Mouse (Mus musculus) cerebellum, adult 11-12 months (tissue): Measurements from ENCODE around the gene Zcchc10.
"Not testable (repeated sequence)": the region's sequence is repeated elsewhere in the genome, so short reads cannot be mapped to it uniquely, and the experiment has no call there.

Source experiments
- DNase-seq: peaks from one replicate; pipeline ENCODE4 v3.0.0; 2022

The Zcchc10 gene

GRCm38 (mm10) chr11:53318041-53318440 is 6.4 kb upstream of the Zcchc10 start:
- no peak for DNase-seq

GRCm38 (mm10) chr11:53318568-53318967 is 5.9 kb upstream of the Zcchc10 start:
- not testable (repeated sequence) for DNase-seq

- DNase-seq: not testable (repeated sequence)
These were observed 4.6 kb upstream of the Zcchc10 start for GRCm38 (mm10) chr11:53319867-53320266.

DNA sequence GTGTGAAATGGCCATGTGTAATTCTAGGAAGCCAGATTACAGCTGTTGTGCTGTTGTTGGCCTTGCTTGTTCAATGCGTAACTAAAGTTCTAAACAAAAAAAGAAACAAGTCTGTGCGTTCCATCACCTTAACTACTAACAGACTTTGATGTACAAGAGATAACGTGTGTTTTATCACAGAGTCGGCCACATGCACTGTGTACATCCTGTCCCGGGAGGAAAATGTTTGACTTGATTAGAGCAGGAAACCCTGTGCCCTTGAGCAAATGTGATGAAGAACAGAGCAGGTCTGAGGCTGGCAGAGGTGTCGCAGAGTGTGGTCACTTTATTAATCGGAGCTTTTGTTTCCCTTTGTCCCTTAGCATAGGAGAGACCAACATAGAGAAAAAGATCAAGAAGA is 5.8 kb downstream of the Zcchc10 start:
- no peak for DNase-seq

DNA sequence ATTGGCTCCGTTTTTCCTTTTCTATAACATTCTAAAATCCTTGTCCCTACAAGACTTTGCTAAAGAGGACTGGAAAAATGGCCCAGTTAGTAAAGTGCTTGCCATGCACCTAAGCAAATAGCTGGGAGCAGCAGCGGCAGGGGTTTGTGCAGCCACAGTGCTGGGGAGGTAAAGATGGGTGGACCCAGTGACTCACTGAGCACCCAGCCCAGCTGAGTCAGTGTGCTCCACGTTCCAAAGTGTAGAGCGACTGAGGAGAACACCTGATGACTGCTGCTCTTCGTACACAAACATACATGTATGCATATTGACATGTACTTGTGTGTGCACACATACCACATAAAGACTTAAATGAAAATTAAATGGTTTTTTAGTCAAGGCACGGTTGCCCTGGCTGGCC is 6.6 kb downstream of the Zcchc10 start:
- DNase-seq: no peak

GRCm38 (mm10) chr11:53332076-53332680 is 7.7 kb downstream of the Zcchc10 start:
- DNase-seq: no peak

DNA sequence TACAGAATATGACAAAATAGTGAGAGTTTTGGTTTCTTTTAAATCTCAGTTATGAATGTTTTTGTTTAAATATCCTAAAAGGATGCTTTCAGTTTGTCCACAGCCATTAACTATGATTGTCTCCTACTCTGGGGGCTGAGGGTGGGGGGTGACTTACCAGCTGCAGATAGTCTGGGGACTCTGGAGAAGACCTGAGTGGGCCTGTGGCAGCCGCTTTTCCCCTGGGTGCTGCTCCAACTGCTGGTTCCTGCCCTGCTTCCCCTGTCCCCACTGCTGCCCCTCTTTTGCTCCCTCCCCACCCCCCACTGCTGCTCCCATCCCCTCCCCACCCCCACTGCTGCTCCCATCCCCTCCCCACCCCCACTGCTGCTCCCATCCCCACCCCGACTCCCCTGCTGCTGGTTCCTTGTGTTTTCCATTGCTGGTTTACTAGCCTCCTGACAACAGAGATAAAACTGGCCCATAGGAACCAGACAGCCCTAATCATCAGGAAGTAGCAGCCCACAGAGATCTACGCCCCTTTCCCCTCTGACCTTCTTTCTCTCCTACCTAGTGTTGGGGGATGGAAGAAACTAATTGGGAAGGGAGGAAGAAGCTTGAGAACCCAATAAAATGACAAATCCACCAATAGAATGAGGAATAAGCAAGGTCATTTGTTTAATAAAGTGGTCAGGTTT is 11.2 kb downstream of the Zcchc10 start:
- DNase-seq: no peak

- DNase-seq: no peak
These were observed 11.7 kb downstream of the Zcchc10 start for GRCm38 (mm10) chr11:53336182-53336571.

GRCm38 (mm10) chr11:53336924-53337323 is 12.4 kb downstream of the Zcchc10 start:
- no peak for DNase-seq

DNA sequence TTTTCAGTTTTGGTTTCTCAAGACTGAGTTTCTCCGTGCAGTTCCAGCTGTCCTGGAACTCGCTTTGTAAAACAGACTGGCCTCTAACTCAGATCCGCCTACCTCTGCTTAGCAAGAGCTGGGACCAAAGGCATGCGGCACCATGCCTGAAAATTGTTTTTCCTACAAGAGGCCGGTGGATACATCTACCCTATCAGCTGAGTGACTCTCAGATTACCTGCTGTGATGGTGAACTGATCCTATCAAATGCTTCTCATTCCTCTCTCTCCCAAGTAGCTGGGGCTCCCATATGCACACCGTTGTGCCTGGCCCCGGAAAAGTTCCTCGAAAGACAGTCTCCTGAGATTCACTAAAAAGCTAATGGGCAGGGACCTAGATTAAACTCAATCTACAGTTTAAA is 13.2 kb downstream of the Zcchc10 start:
- DNase-seq: no peak

GRCm38 (mm10) chr11:53341019-53341418 is 16.5 kb downstream of the Zcchc10 start:
- DNase-seq: not testable (repeated sequence)

DNA sequence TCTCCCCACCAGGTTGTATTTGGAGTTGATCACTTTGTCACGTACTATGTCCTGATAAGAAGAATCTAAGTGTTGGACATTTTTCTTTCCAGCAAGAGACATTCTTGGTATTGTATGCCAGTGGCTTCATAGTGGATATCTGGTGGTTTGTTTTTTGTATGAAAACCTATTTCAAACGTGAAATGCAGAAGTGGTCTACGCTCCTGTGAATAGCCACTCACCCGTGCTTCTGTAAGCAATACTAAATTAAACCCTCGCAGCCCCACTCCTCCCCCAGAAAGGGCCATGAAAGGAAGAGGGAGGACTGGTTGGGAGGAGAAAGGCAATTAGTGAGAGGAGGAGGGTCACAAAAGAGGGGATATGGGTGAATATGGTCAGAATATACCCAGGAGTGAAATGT is 18.2 kb downstream of the Zcchc10 start:
- no peak for DNase-seq

GRCm38 (mm10) chr11:53345328-53345727 is 20.8 kb downstream of the Zcchc10 start:
- DNase-seq: no peak

DNA sequence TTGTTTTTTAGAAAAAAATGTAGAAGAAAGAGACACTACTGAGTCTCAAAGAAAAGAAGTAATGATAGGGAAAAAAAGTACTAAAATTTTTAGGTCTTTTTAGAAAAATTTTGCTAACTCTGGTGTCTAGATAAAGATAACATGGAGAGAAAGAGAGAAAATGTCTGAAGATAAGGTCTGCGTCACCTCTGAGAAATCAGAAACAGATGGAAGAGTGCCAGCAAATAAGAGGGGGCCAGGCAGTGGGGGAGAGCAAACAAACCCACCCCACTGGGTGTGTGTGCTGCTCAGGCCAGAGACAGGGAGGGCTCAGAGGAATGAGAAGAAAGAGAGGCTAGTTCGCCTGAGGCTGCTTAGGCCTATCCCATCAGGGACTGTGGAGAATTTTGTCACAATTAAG is 21.3 kb downstream of the Zcchc10 start:
- DNase-seq: no peak

DNA sequence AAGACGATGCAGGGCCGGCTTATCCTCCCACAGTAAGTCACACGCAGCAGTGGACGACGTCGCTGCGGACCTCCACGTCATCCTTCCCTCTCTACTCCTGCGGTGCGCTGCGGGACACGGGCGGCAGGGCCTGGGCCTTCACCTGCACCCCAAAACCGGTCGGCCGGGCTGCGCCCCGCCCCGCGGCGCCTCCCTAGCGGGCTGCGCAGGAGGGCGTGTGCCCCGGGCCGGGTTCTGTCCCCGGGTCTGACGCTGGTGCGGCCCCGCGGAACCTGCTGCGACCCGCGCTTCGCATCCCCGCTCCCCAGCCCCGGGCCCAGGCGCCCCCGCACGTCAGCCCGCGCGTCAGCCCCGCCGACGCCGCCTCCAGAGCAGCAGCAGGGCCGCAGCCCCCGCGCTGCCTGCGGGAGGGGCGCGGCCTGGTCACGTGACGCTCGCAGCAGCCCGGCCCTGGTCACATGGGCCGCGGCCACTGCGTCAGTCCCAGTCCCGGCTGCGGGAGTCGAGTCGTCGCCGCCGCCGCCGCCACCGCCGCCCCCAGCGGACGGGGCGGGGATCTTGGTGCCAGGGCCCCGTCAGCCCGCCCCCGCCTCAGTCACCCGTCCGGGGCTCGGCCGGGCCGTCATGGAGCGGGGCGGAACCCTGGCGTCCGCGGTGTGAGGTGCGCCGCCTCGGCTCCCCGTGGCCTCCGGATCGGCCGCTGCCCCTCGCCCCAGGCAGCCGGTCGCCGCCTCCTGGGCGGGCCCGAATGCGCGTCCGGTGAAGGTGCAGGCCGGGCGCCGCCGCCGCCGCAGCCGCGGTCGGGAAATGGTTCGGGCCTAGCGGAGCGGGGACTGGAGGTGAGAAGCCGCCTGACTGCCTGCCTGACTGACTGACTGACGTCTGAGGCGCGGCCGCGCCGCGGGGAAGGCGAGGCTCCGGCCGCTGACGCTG is 26.1 kb downstream of the Zcchc10 start, which contains the start of gene Aff4:
TSS of gene Aff4 (plus strand) at position 543 of the 933 bp plus-strand sequence.
- DNase-seq: peak; percentile 94

GRCm38 (mm10) chr11:53351224-53351942 is 26.9 kb downstream of the Zcchc10 start:
- peak; percentile 52 for DNase-seq

GRCm38 (mm10) chr11:53351943-53352590 is 27.6 kb downstream of the Zcchc10 start:
- no peak for DNase-seq

DNA sequence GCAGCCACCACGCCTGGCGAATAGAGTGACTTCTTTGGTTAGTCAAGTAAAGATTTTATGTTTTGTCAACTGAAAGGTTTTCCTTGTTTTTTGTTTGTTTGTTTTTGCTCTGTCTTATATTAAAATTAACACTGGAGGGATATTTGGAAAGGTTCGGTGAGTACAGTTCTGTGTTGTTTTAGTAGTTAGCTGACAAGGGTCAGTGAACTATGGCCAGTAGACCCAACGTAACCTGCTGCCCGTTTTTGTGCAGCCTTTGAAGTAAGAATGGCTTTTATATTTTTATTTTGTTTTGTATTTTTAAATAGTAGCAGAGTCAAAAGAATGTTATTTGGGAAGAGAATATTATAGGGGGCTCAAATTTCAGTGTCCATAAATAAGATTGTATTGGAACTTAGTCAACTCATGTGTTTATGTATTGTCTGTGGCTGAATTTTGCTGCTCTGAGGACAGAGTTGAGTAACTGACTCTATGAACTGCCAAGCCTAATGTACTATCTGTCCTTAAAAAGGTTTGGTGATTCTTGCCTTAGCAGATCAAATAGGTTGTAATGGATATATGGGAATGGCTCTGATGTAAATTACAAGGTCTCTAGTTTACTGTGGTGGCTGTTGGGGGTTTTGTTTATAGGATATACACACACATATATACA is 34.2 kb downstream of the Zcchc10 start:
- no peak for DNase-seq

DNA sequence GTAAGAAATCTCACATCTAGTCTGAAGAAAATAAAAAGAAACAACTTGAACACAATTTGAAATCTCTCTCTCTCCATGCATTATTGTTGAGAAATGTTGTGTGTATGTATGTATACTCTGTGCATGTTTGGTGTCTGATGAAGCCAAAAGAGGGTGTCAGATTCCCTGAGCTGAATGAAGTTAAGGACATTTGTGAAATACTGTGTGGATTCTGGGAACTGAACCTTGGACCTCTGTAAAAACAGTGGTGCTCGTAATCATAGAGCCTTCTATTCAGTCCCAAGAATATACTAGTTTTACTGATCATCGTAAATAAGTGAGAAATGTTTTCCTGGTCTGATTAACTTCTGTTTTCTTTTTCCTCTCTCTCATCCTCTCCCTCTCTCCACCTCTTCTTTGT is 42.6 kb downstream of the Zcchc10 start:
- DNase-seq: no peak

GRCm38 (mm10) chr11:53378918-53379317 is 54.4 kb downstream of the Zcchc10 start:
- DNase-seq: no peak
